Mouse (Mus musculus): ENCODE measurements around the gene Tceal9.
"Not testable (repeated sequence)": the region's sequence is repeated elsewhere in the genome, so short reads cannot be mapped to it uniquely, and the experiment has no call there.

Tceal9 gene

GRCm38 (mm10) chrX:136270393-136271111 is 25.7 kb downstream of the Tceal9 start:
- not testable (repeated sequence) for DNase-seq (ENCODE audit: low read depth, low spot score)

GRCm38 (mm10) chrX:136274542-136274941 is 29.7 kb downstream of the Tceal9 start:
- no peak for DNase-seq (ENCODE audit: low read depth, low spot score)

DNA sequence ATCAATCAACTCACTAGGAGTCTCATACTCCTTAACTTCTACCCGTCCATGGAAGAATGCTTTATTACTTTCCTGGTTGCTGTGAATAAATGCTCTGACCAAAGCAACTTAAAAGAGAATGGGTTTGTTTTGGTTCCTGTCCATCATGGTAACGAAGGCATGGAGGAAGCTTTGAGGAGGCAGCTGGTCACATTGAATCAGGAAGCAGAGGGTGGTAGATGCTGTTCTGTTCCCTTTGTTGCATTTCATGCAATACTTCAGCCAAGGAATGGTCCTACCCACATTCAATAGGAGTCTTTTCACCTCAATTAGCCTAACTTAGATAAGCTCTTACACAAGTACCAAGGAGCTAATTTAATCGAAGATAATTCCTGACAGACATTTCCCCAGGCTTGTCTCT is 30.5 kb downstream of the Tceal9 start:
- DNase-seq (ENCODE audit: low read depth, low spot score), result no peak

DNA sequence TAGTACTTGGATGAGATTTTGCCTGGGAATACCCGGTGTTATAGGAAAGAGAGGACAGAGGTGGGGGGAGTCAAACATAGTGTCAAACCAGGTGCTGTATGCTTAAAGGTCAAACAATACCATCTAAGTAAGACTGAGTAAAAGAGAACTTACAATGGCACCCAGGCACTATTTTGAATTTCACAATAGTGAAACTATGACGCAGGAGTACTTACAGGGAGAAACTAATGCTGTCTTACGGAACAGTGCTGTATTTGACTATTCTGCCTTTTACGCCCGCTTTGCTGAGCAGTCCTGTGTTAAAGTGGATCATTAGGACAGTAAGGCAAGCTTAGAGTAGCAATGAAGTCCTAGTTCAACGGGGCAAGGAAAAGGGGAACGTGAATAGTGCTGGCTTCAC is 32.7 kb downstream of the Tceal9 start:
- DNase-seq (ENCODE audit: low read depth, low spot score), result no peak

GRCm38 (mm10) chrX:136278401-136278800 is 33.5 kb downstream of the Tceal9 start:
- DNase-seq (ENCODE audit: low read depth, low spot score), result no peak

DNA sequence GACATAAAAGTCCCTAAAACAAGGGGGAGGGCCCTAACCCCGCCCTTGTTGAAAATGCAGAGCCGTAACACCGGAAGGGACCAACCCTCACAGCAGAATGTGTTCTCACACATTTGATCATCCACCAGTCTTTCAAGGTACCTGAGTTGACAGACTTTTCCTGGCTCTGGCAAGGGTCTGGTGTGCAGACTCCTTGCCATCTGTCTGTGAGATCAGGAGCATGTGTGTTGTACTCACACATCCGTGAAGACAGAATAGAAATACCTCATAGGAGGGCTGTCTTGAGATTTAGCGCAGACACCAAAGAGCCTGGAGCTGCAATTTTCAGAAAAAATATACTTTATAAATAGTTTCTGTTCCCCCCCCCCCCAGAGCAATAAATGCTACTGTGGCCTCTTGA is 34.5 kb downstream of the Tceal9 start:
- DNase-seq (ENCODE audit: low read depth, low spot score), result no peak

DNA sequence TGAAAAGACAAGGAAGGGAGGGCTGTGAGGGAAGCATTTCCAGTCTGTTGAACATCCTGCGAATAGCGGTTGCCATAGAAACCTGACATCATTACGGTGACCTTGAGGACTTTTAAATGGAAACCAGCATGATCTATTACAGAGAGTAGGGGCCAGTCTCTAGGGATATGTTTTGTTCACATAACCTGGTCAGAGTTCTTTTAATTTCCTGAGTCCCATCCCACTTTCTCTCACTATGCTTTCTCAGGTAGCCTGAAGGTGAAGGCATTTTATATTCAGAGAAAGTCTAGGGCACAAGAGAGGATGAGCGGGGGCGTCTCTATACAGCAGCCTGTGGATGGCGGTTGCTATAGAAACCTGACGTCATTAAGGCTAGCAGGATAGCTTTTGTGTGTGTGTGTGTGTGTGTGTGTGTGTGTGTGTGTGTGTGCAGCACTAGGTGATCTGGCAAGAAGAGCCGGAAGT is 46.0 kb downstream of the Tceal9 start:
- peak; percentile 79 for DNase-seq (ENCODE audit: low read depth, low spot score)
